Mouse (Mus musculus) megakaryocyte progenitor cell, adult 5-6 weeks (primary cell): ENCODE measurements around the gene Nkpd1. TPM values are rescaled to one million over a fixed set of nuclear protein-coding genes. Genes with fewer than 3 reads are reported as not detected.
A peak's percentile ranks its signal among the peaks of the same experiment; 100 is the strongest.

Source experiments
- ATAC-seq: replicated peaks from 2 replicates; pipeline ENCODE4 v1.8.0; 2016; ENCODE audit warnings: mild to moderate bottlenecking, moderate TSS enrichment, inconsistent platforms; ENCODE audit not compliant: poor library complexity
- total RNA-seq, 2 experiments: library from RNA; stranded (forward) in 1 of 2; stranded (reverse) in 1 of 2; fragments of 157-497, 149-512 nt in 1 of 2; fragments of 200-1000 nt in 1 of 2; gene quantifications; 2 replicates each; pipeline versions ENCODE4 v1.2.3 to v1.2.4; 2015 to 2017

The Nkpd1 gene
- not detected in 2 replicates for total RNA-seq (2015)
- 0.17 and 0.34 TPM in 2 replicates for total RNA-seq (2017)

GRCm38 (mm10) chr7:19517652-19518365 lies at the start of gene Nkpd1:
TSS of gene Nkpd1 (plus strand) at chr7:19517838.
- 0 out of 2 replicates have a peak, but pooled peaks have one; percentile 30 for ATAC-seq

- peak; percentile 64 for ATAC-seq
Measured at GRCm38 (mm10) chr7:19468279-19468678, 49.4 kb upstream of the Nkpd1 start.

- no peak for ATAC-seq
Measured at GRCm38 (mm10) chr7:19469404-19469803, 48.2 kb upstream of the Nkpd1 start.

GRCm38 (mm10) chr7:19470308-19470707 lies 47.3 kb upstream of the Nkpd1 start:
- ATAC-seq, result no peak

- peak; percentile 54 for ATAC-seq
Measured at GRCm38 (mm10) chr7:19472403-19472802, 45.2 kb upstream of the Nkpd1 start.

GRCm38 (mm10) chr7:19473875-19474443 lies 43.7 kb upstream of the Nkpd1 start:
- ATAC-seq, result peak; percentile 68

- peak; percentile 32; the same call in 1 of the 2 replicates for ATAC-seq
Measured at GRCm38 (mm10) chr7:19477084-19477483, 40.6 kb upstream of the Nkpd1 start.

GRCm38 (mm10) chr7:19477624-19478384 lies 39.8 kb upstream of the Nkpd1 start:
- ATAC-seq, result no peak

- no peak for ATAC-seq
Measured at GRCm38 (mm10) chr7:19483281-19483680, 34.4 kb upstream of the Nkpd1 start.

- peak; percentile 44; the same call in 1 of the 2 replicates for ATAC-seq
Measured at GRCm38 (mm10) chr7:19485488-19485887, 32.1 kb upstream of the Nkpd1 start.

- peak; percentile 44; the same call in 1 of the 2 replicates for ATAC-seq
Measured at GRCm38 (mm10) chr7:19486549-19486948, 31.1 kb upstream of the Nkpd1 start.

- ATAC-seq, result no peak
Measured at GRCm38 (mm10) chr7:19489525-19489924, 28.1 kb upstream of the Nkpd1 start.

GRCm38 (mm10) chr7:19491731-19492130 lies 25.9 kb upstream of the Nkpd1 start:
- peak; percentile 62 for ATAC-seq

GRCm38 (mm10) chr7:19494751-19495474 lies 22.7 kb upstream of the Nkpd1 start:
- ATAC-seq, result no peak

- peak; percentile 47 for ATAC-seq
Measured at GRCm38 (mm10) chr7:19495521-19496213, 22.0 kb upstream of the Nkpd1 start.

GRCm38 (mm10) chr7:19496214-19496555 lies 21.5 kb upstream of the Nkpd1 start:
- ATAC-seq, result peak; percentile 24

GRCm38 (mm10) chr7:19498326-19498725 lies 19.3 kb upstream of the Nkpd1 start:
- no peak for ATAC-seq

- peak; percentile 49 for ATAC-seq
Measured at GRCm38 (mm10) chr7:19500420-19501363, 16.9 kb upstream of the Nkpd1 start.

- ATAC-seq, result no peak
Measured at GRCm38 (mm10) chr7:19501658-19502057, 16.0 kb upstream of the Nkpd1 start.
